Mouse (Mus musculus): ENCODE data around the gene Ckm. TPM values are rescaled to one million over a fixed set of nuclear protein-coding genes. Genes with fewer than 3 reads are reported as not detected.

Ckm gene
- total and polyA plus RNA-seq, 3 experiments, result not detected

DNA sequence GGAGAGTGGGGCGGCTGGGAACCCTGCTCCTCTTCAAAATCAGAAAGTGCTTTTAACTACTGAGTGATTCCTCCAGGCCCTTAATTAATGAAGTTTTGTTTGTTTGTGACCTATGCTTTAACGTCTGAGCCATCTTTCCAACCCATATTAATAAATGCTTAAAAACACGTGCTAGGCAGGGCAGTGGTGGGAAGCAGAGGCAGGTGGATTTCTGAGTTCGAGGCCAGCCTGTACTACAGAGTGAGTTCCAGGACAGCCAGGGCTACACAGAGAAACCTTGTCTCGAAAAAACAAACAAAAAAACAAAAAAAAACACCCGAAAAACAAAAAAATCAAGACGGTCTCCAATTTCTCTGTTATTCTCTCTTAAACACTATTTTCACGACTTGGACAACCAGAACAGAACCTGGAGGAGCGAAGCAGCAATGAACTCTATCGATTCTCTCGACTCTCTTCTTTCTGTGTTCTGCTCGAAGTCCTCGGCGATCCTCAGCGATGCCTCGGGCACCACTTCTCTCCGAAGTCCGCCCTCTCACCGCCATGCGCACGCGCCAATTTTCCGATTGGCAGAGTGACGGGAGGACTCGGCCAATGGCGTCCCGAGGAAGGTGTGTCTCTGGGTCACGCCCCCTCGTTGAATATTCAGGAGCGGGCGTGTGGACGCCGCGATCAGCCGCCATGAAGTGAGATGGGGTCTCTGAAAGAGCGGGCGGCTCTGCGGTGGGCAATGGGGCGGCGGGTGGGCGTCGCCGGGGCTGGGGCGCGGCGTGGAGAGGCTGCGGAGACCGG lies 23.0 kb upstream of the Ckm start, which contains the start of gene Ercc2:
Ercc2 (plus strand) TSS at position 634 of the 789 bp plus-strand sequence.
- TF ChIP-seq HCFC1 (IDR thresholded peaks at IDR 0.05; ENCODE audit: low read depth, low read length) (peak; percentile 94), USF1 (IDR thresholded peaks at IDR 0.05; ENCODE audit: low read depth, low read length) (peak; percentile 74), EP300 (IDR thresholded peaks at IDR 0.05; ENCODE audit: low read depth in 1 of 2, low read length in 2 of 2) (0 out of 4 replicates have a peak, but pooled peaks of 1 of the 2 experiments have one; percentile 11), ZMIZ1 (IDR thresholded peaks at IDR 0.05; ENCODE audit: low read depth, low read length) (peak; percentile 26; the same call in 1 of the 2 replicates), POLR2A (IDR thresholded peaks at IDR 0.05; ENCODE audit: control insufficient read depth in 1 of 2, insufficient read depth in 1 of 2, low read depth in 1 of 2, low read length in 2 of 2, poor library complexity in 1 of 2) (peak; percentile 62 to 74), MYC (IDR thresholded peaks at IDR 0.05; ENCODE audit: low read depth, low read length) (0 out of 2 replicates have a peak, but pooled peaks have one; percentile 56), ELF1 (IDR thresholded peaks at IDR 0.05; ENCODE audit: low read depth, low read length) (peak; percentile 17; the same call in 1 of the 2 replicates), NELFE (IDR thresholded peaks at IDR 0.05; ENCODE audit: low read depth, low read length) (peak; percentile 66; the same call in 1 of the 2 replicates), SIN3A (IDR thresholded peaks at IDR 0.05; ENCODE audit: low read length) (peak; percentile 98), GATA1 (IDR thresholded peaks at IDR 0.05; ENCODE audit: low read depth, low read length) (no peak), MXI1 (IDR thresholded peaks at IDR 0.05; ENCODE audit: low read depth, low read length) (peak; percentile 87), CHD2 (IDR thresholded peaks at IDR 0.05; ENCODE audit: low read length) (no peak), MAZ (IDR thresholded peaks at IDR 0.05; ENCODE audit: low read depth, low read length) (no peak), MAX (IDR thresholded peaks at IDR 0.05; ENCODE audit: low read length) (peak; percentile 55; the same call in 1 of the 2 replicates), NRF1 (IDR thresholded peaks at IDR 0.05; ENCODE audit: insufficient read depth, low read depth, low read length, poor library complexity, severe bottlenecking) (peak; percentile 91), RAD21 (IDR thresholded peaks at IDR 0.05; ENCODE audit: low read depth, low read length) (no peak), TCF12 (IDR thresholded peaks at IDR 0.05; ENCODE audit: low read depth, low read length) (peak; percentile 37; the same call in 1 of the 2 replicates), TBP (IDR thresholded peaks at IDR 0.05; ENCODE audit: low read depth, low read length) (peak; percentile 78)

GRCm38 (mm10) chr7:19382166-19382541 lies 22.4 kb upstream of the Ckm start:
- Histone ChIP-seq H3K9ac (ENCODE audit: control insufficient read depth, low read depth, low read length, poor library complexity, severe bottlenecking) (peak overlapping the region; percentile 87), H3K4me1 (ENCODE audit: control insufficient read depth in 1 of 2, insufficient read depth in 2 of 2, low read length in 2 of 2) (peaks cover 0 to 8% of the 10 kb centered on the region in 2 experiments; a peak in 3 of 4 replicates), H3K4me3 (ENCODE audit: control insufficient read depth in 1 of 2, insufficient read depth in 1 of 2, low read depth in 2 of 2, low read length in 2 of 2) (peak overlapping the region; percentile 92 to 93), H3K79me2 (ENCODE audit: control insufficient read depth, insufficient read depth, low read length, poor library complexity) (peaks cover 17% of the 10 kb centered on the region), H3K27me3 (ENCODE audit: control insufficient read depth in 1 of 2, insufficient read depth in 2 of 2, low read length in 2 of 2) (no peaks in the 10 kb centered on the region), H3K36me3 (ENCODE audit: control insufficient read depth in 1 of 2, insufficient read depth in 2 of 2, low read length in 2 of 2) (peaks cover 0 to 8% of the 10 kb centered on the region in 2 experiments; a peak in 2 of 4 replicates), H3K27ac (ENCODE audit: control insufficient read depth, low read depth, low read length) (no peak overlapping the region), H3K9me3 (replicated peaks; ENCODE audit: insufficient read depth, low read length) (no peaks in the 10 kb centered on the region)
- DNase-seq (ENCODE audit: low read depth, low spot score), result peak; percentile 57
- TF ChIP-seq ZNF384 (IDR thresholded peaks at IDR 0.05; ENCODE audit: low read depth, low read length) (no peak), UBTF (IDR thresholded peaks at IDR 0.05; ENCODE audit: borderline replicate concordance, insufficient read depth, low read depth, low read length) (0 out of 2 replicates have a peak, but pooled peaks have one; percentile 53)

More for the DNA sequence above, 23.0 kb upstream of the Ckm start, which contains the start of gene Ercc2:
- DNase-seq (ENCODE audit: low read depth, low spot score), result peak; percentile 99
- H3K9ac ChIP-seq (ENCODE audit: control insufficient read depth, low read depth, low read length, poor library complexity, severe bottlenecking), result peak within 1 kb of the TSS; percentile 87
- no peaks in the 10 kb centered on the region for H3K9me3 ChIP-seq (replicated peaks; ENCODE audit: insufficient read depth, low read length)
- H3K27me3 ChIP-seq (ENCODE audit: control insufficient read depth in 1 of 2, insufficient read depth in 2 of 2, low read length in 2 of 2), result no peaks in the 10 kb centered on the region
- no peak within 1 kb of the TSS for H3K27ac ChIP-seq (ENCODE audit: control insufficient read depth, low read depth, low read length)
- peaks cover 0 to 8% of the 10 kb centered on the region in 2 experiments; a peak in 3 of 4 replicates for H3K4me1 ChIP-seq (ENCODE audit: control insufficient read depth in 1 of 2, insufficient read depth in 2 of 2, low read length in 2 of 2)
- peak within 1 kb of the TSS; percentile 92 to 93 for H3K4me3 ChIP-seq (ENCODE audit: control insufficient read depth in 1 of 2, insufficient read depth in 1 of 2, low read depth in 2 of 2, low read length in 2 of 2)
- H3K79me2 ChIP-seq (ENCODE audit: control insufficient read depth, insufficient read depth, low read length, poor library complexity), result peaks cover 17% of the 10 kb centered on the region
- H3K36me3 ChIP-seq (ENCODE audit: control insufficient read depth in 1 of 2, insufficient read depth in 2 of 2, low read length in 2 of 2), result peaks cover 0 to 8% of the 10 kb centered on the region in 2 experiments; a peak in 2 of 4 replicates
